11 mouse cellular contexts compared by ENCODE assay signal in the genomic region with DNA sequence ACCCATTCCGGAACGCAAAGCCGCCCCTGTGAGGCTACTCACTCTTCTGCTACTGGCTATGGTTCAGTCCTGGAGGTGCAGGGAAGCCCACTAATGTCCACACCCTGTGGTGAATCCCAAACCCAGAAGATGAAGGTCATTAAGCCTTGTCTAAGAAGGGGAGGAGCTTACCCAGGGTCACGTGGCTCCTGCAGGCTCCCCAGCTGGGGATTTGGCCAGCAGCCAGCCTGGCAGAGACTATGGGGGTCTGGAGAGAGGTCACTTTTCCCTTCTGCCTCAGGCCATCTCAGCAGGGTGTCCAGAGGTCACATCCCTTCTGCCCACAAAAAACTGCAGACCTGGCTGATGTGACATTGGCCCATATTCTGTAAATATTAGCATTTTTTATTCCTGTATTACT.
DNase-seq lines count a peak whose midpoint lies in the region; ATAC-seq lines count a peak whose summit lies in the region.
"Had no signal": no experiment of that assay in that cellular context is flagged by ENCODE, and none has a peak within 500 bp of the region (broad histone marks: within the 10 kb centered on the region; RNA-seq: fewer than 3 reads in every experiment).

No protein-coding gene starts in this region.

- peaks cover 8% of the 10 kb centered on the region for H3K27me3 ChIP-seq in forebrain, embryonic 10.5 days (ENCODE audit: poor library complexity, severe bottlenecking)
- H3K27me3 ChIP-seq in forebrain, embryonic 11.5 days (ENCODE audit: control insufficient read depth, insufficient read depth, low read length), result no peaks in the 10 kb centered on the region; the same call in 1 of the 2 replicates
- H3K27me3 ChIP-seq: forebrain, embryonic 15.5 days; midbrain, embryonic 15.5 days had no signal

- ATAC-seq in forebrain, embryonic 11.5 days (replicated peaks; ENCODE audit: low FRiP score), result no peak
- ATAC-seq: forebrain, embryonic 15.5 days; midbrain, embryonic 15.5 days had no signal

- no peak for DNase-seq in forebrain, embryonic 10.5 days (ENCODE audit: extremely low spot score, low spot score)
- no peak for DNase-seq in forebrain, embryonic 11.5 days (ENCODE audit: low spot score)
- peak; percentile 28 to 48 for DNase-seq in kidney, postnatal 4 days
- DNase-seq in kidney, adult 11 months, result no peak
- peak; percentile 27 for DNase-seq in NIH3T3 (ENCODE audit: low read depth)
- DNase-seq in lung, postnatal 14 days, result peak; percentile 17
- DNase-seq in right cerebral cortex, postnatal 10 days (ENCODE audit: low spot score in 2 of 2), result no peak
- no peak for DNase-seq in thymus, postnatal 14 days

- WGBS in forebrain, embryonic 10.5 days, result 27% methylated on average over 4 of the region's 4 CpGs
- WGBS in forebrain, embryonic 11.5 days, result 19% methylated on average over 4 of the region's 4 CpGs

- no peak overlapping the region for H3K9ac ChIP-seq in forebrain, embryonic 11.5 days (ENCODE audit: low read length)
- H3K9ac ChIP-seq: forebrain, embryonic 15.5 days; liver, embryonic 12.5 days; midbrain, embryonic 15.5 days had no signal

- H3K4me1 ChIP-seq in forebrain, embryonic 10.5 days, result peaks cover 34% of the 10 kb centered on the region
- no peaks in the 10 kb centered on the region; the same call in 1 of the 2 replicates for H3K4me1 ChIP-seq in forebrain, embryonic 11.5 days (replicated peaks; ENCODE audit: control insufficient read depth, insufficient read depth, low read length)

- peak overlapping the region; percentile 15; the same call in 1 of the 2 replicates for H3K27ac ChIP-seq in forebrain, embryonic 10.5 days
- no peak overlapping the region for H3K27ac ChIP-seq in forebrain, embryonic 11.5 days (ENCODE audit: low read depth, low read length)
- H3K27ac ChIP-seq: forebrain, embryonic 15.5 days; liver, embryonic 12.5 days; midbrain, embryonic 15.5 days had no signal

- H3K4me3 ChIP-seq in forebrain, embryonic 10.5 days, result no peak overlapping the region
- no peak overlapping the region for H3K4me3 ChIP-seq in forebrain, embryonic 11.5 days (ENCODE audit: low read depth, low read length)
- H3K4me3 ChIP-seq: forebrain, embryonic 15.5 days; liver, embryonic 12.5 days; midbrain, embryonic 15.5 days had no signal

- no peak overlapping the region for H3K4me2 ChIP-seq in forebrain, embryonic 11.5 days (ENCODE audit: low read depth, low read length, severe bottlenecking)
- H3K4me2 ChIP-seq: forebrain, embryonic 15.5 days; liver, embryonic 12.5 days; midbrain, embryonic 15.5 days had no signal

- H3K36me3 ChIP-seq in forebrain, embryonic 10.5 days (replicated peaks), result no peaks in the 10 kb centered on the region
- no peaks in the 10 kb centered on the region for H3K36me3 ChIP-seq in forebrain, embryonic 11.5 days (ENCODE audit: control insufficient read depth, insufficient read depth, low read length)
- H3K36me3 ChIP-seq: forebrain, embryonic 15.5 days; liver, embryonic 12.5 days; midbrain, embryonic 15.5 days had no signal

- H3K9me3 ChIP-seq in forebrain, embryonic 10.5 days, result no peaks in the 10 kb centered on the region
- no peaks in the 10 kb centered on the region for H3K9me3 ChIP-seq in forebrain, embryonic 11.5 days (ENCODE audit: control insufficient read depth, low read length)
- H3K9me3 ChIP-seq: forebrain, embryonic 15.5 days; liver, embryonic 12.5 days; midbrain, embryonic 15.5 days had no signal

Comparison
In these comparisons a context has a peak if more than half of its experiments do, and no peak if none do; other contexts are left out.
1. DNase-seq: peak in kidney, postnatal 4 days (2 of 2), NIH3T3 (single experiment) and lung, postnatal 14 days (single experiment); none in forebrain, embryonic 10.5 days (single experiment), forebrain, embryonic 11.5 days (single experiment), kidney, adult 11 months (single experiment), right cerebral cortex, postnatal 10 days (0 of 2) and thymus, postnatal 14 days (single experiment).